Mouse (Mus musculus) adrenal gland, postnatal 14 days (tissue): ENCODE measurements around the gene Ugt1a7c. TPM values are rescaled to one million over a fixed set of nuclear protein-coding genes. Genes with fewer than 3 reads are reported as not detected.
A peak's percentile ranks its signal among the peaks of the same experiment; 100 is the strongest.

Source experiments
- DNase-seq: peaks from one replicate; pipeline ENCODE4 v3.0.0; 2021; ENCODE audit warnings: mixed read lengths
- total RNA-seq: library from RNA; stranded (reverse); gene quantifications from 2 replicates; pipeline ENCODE4 v1.2.3, GENCODE M21; 2021

Ugt1a7c gene
- total RNA-seq, 1 experiment from 2014 or later = 1.9 TPM

DNA sequence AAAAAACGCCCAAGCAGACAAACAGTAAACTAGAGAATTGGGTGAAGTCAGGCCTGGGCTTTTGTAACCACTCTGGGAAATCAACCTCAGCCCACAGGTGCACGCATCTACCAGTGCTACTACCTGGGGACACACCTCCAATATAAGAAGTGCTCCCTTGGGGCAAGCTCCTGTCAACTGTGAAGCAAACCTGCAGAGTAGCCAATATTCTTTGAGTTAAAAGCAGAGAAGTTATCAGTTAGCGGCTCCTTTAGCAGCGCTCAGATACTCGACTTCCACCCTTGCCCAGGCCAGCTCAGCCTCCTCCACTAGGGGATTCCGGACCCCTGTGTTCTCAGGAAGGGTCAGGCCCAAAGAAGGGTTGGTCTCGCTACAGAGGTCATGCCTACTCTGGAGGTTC, 166.8 kb downstream of the Ugt1a7c start:
- no peak for DNase-seq

DNA sequence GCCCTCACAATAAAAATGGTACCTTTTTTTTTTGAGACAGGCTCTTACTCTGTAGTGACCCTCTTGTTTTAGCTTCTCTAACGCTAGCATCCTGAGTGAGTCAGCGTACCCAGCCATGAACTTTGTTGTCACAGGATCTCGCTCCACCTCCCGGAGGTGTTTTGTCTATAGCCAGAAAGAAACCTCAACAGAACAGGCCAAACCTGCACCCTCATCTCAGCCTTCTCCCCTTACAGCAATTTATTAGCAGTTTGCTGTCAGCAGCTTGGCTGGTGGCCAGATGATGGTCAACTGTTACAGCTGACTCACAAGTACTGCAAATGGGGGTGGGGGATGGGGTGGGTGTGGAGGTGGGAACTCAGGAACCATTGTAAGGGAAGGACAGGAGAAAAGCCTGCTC, 167.4 kb downstream of the Ugt1a7c start:
- peak; percentile 93 for DNase-seq

DNA sequence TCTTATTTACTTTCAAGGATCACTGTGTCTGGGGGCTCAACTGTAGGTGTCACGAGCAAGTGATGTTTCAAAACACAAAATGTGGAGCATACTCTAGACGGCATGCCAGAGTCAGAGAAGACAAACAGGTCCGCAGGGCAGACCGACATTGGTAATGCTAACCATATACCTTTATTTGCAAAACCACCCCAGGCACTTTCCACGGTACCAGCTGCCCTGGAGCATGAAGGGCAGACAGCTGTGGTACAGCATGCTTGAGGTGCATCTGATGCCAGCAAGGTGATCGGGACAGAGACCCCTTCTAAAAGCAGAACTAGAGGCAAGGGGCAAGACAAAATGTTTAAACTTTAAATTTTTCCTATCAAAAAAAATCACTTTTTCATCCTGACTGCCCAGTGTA, 168.1 kb downstream of the Ugt1a7c start:
- no peak for DNase-seq

DNA sequence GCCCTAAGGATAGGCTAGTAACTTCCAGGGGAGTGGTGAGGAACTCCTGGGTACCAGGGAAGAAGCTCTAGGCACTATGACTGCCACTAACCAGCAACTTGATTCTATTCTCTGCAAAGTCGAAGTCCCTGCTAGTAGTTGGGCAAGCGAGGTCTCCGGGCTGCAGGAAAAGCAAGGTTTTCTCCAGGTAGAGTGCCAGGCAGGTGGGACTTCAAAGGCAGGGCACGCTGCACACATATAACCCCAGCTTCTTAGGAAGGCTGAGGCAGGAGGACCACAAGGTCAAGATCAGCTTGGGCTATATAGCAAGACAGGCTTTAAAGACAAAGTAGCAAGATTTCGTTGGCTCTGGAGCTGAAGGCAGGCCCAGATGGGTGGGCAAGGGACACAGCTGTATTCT, 168.9 kb downstream of the Ugt1a7c start:
- DNase-seq = no peak

DNA sequence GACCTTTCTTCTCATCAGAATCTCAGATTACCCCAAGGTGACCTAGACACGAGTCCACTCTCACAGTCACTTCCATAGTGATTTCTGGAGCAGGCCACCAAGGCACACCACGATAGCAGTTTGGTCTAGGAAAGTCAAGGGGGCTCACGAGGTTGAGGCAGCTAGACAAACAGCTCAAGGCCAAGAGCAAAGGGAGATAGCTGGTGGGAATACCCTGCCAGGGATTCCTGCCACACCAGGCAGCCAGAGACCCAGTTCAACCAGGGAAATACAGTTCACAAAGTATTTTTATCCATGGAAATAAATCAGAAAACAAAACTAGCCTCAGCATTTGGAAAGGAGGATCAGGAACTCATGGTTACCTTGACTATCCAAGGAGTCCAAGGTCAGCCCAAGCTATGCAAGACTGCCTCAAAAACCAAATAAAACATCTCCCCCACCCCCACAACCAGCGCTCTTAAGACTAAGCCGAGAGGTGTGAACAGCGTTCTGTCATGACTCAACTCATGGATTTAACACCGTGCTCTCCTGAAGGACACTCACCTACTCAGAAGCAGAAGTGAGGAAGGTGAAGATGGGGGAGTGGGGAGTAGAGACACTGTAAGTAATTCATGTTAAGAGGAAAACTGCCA, 169.5 kb downstream of the Ugt1a7c start:
- peak; percentile 67 for DNase-seq

DNA sequence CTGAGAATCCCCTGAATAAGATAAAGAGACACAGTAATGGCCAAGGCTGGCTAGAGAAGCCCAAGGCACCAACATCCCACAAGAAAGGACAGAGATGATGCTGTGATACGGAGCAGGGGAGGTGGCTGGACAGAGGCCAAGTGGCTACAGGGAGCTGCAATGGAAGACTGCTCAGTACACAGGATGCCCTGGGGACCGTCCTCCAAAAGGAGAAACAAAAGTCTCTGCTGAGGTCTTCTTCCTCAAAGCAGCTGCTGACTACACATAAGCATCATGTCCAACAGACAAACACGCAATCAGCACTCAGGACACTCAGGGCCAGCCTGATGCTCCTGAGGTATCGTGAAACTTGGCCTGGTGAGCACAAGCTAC, 170.0 kb downstream of the Ugt1a7c start:
- peak; percentile 74 for DNase-seq

DNA sequence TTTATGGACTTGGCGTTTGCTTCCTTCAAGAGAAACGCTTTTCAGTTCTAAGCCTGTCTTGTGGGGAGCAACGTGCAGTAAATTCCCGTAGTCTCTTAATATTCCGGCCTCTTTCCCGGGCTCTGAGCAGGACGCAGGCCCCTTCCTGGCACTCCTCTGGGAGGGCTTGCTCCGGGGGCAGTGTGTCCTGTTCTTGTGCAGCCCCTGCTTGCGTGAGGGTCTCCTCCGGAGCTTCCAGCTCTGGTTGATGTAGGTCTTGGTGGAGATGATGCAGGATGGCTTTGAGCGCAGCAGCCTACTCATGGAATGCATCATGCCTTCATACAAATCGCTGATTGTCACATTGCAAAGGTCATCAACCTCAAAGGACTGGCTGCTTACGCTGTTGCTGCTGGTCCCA, 171.3 kb downstream of the Ugt1a7c start:
- DNase-seq = no peak

DNA sequence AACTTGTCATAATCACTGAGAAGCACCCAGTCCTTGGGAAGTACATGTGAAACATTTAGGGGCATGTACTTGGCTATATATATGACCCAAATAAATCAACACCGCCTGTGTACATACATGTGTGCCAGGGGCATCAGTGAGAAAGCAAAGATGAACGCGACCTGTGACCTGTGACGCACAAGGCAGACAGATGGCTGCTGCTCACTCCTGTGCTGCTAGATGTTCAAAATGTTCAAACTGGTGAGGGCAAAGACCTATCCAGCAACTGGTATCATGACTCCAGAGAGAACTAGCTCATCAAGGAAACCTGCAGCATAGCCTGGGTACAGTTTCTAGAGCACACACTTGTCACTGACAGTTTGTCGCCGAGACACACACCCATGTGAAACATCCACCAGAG, 172.6 kb downstream of the Ugt1a7c start:
- DNase-seq = no peak

DNA sequence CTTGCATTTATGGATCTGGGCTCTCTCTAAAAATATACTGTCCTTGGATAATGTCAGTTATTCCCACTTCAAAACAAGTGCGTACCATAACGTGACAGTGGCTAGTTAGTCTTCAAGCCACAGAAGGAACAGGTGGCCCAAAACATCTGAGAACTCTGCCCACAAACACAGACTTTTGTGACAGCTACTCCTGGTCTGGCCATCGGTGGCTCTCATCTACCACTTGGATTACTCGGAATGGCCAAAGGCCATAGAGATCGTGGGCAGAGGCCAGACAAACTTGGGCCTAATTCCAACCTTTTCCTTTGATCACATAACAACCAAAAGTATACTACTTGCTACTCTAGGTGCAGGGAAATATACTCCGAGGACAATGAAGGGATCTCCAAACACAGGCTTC, 173.2 kb downstream of the Ugt1a7c start:
- DNase-seq = no peak

Other genes with a start within 250 kb of the Ugt1a7c start
- gene Dgkd, start 241.8 kb upstream of the Ugt1a7c start, total RNA-seq = 81.6 and 129 TPM in 2 replicates
- 25.5 and 27.1 TPM in 2 replicates for gene Usp40, start 86.5 kb upstream of the Ugt1a7c start, total RNA-seq
- 1.4 TPM in 1 of 2 replicates, not detected in the other for gene Ugt1a10, start 39.7 kb upstream of the Ugt1a7c start, total RNA-seq
- 0.30 and 5.9 TPM in 2 replicates for gene Ugt1a9, start 24.3 kb upstream of the Ugt1a7c start, total RNA-seq
- gene Ugt1a8, start 7.2 kb upstream of the Ugt1a7c start, total RNA-seq = not detected in 2 replicates
- 5.3 and 11.5 TPM in 2 replicates for gene Ugt1a6b, start 8.2 kb downstream of the Ugt1a7c start, total RNA-seq
- 10.5 and 12.8 TPM in 2 replicates for gene Ugt1a6a, start 39.7 kb downstream of the Ugt1a7c start, total RNA-seq
- 0.37 and 0.41 TPM in 2 replicates for gene Ugt1a5, start 71.0 kb downstream of the Ugt1a7c start, total RNA-seq
- 0.22 and 0.26 TPM in 2 replicates for gene Ugt1a2, start 105.5 kb downstream of the Ugt1a7c start, total RNA-seq
- gene Dnajb3, start 110.7 kb downstream of the Ugt1a7c start, total RNA-seq = 2.6 and 2.8 TPM in 2 replicates
- 11.5 and 47.2 TPM in 2 replicates for gene Ugt1a1, start 116.9 kb downstream of the Ugt1a7c start, total RNA-seq
- gene Mroh2a, start 131.9 kb downstream of the Ugt1a7c start, total RNA-seq = 0.04 and 0.26 TPM in 2 replicates
- gene Hjurp, start 182.6 kb downstream of the Ugt1a7c start, total RNA-seq = 57.7 and 64.9 TPM in 2 replicates
- gene Trpm8, start 182.6 kb downstream of the Ugt1a7c start, total RNA-seq = not detected in 2 replicates